Mouse (Mus musculus): ENCODE measurements around the gene Mxra8. TPM values are rescaled to one million over a fixed set of nuclear protein-coding genes. Genes with fewer than 3 reads are reported as not detected.

Gene Mxra8
- polyA plus RNA-seq, 1 experiment from 2014 or later, result 29.3 TPM

DNA sequence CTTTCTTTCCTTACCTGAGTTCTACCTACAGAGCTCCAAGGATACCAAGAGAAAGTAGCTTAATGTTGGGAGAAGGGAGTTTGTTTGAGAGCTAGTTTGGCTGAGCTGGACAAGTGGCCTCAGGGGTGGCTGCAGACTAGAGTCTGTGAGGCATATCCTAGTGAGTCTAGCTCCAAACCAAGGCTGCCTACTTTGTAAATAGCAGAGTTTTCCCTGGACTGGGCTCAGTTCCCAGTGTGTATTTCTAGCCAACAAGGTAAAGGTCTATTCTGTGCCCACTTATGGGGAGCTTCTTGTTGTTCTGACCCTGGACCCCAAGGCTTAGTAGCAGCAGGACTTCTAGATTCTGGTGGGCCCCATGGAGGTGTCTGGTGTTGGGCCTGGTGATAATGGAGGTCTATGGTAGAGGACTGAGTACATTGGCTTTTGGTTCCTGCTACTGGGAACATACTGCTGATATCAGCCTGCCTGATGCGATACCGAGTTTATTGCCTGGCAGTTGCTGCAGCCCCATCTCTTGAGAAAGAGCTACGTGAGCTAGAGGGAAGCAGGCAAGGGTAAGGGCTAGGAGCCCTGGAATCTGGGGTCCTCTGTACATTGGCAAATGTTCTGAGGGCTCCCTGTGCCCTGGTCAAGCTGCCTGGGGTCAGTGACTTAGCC, 10.4 kb downstream of the Mxra8 start:
- WGBS, result 92% methylated on average over 3 of the region's 3 CpGs

DNA sequence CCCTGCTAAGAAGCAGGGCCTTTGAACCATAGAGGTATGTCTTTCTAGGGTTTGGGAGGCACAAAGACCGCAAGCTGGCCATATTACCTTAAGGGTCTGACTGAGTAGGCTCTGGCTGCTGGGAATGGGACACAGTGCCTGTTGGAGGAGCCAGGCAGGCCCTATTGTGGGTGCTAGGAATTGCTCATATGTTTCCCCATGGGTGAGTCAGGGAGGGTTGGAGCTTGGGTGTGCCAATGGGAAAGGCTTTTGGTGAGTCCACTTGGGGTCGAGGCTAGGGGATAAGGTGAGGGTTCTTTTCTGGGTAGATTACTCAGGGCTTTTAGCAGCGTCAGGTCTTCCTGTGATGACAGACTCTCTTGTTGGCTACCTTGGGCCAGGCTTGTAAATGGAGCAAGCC, 11.9 kb downstream of the Mxra8 start:
- Histone ChIP-seq H3K9ac (no peak overlapping the region), H3K4me3 (no peak overlapping the region), H3K27ac (replicated peaks) (no peak overlapping the region), H3K36me3 (peaks cover 34% of the 10 kb centered on the region), H3K9me3 (no peaks in the 10 kb centered on the region), H3K27me3 (no peaks in the 10 kb centered on the region), H3K4me1 (replicated peaks) (peaks cover 51% of the 10 kb centered on the region), H3K4me2 (no peak overlapping the region)
- WGBS, result 90% methylated on average over 3 of the region's 3 CpGs
- ATAC-seq (ENCODE audit: low read depth), result no peak

More for the DNA sequence above, 10.4 kb downstream of the Mxra8 start:
- Histone ChIP-seq H3K36me3 (peaks cover 20% of the 10 kb centered on the region), H3K27me3 (no peaks in the 10 kb centered on the region), H3K9ac (no peak overlapping the region), H3K4me1 (replicated peaks) (peaks cover 52% of the 10 kb centered on the region), H3K4me2 (peak overlapping the region; percentile 88; the same call in 1 of the 2 replicates), H3K4me3 (no peak overlapping the region), H3K27ac (replicated peaks) (no peak overlapping the region), H3K9me3 (no peaks in the 10 kb centered on the region)
- ATAC-seq (ENCODE audit: low read depth), result no peak

DNA sequence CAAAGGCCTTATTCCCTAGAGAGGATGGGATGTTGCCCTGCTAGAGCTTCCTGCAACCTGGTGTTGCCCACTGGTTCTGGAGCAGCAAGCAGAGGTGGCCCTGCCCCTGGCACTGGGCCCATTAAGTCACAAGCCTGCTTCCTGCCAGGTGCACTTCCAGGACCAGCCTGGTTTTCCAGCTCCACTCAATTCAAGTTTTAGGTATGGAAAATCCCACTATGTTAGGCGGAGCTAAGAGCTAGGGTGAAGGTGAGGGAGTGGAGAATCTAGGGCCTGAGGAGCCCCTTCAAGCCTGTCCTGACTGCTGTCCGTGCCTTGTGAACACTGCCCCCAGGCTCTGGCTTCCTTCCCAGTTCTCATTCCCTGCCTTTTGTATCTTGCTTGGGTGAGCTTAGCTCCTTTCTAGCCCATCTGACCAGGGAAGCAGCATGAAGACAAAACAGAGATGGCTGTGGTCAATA, 12.5 kb downstream of the Mxra8 start:
- Histone ChIP-seq H3K27me3 (no peaks in the 10 kb centered on the region), H3K9ac (no peak overlapping the region)

DNA sequence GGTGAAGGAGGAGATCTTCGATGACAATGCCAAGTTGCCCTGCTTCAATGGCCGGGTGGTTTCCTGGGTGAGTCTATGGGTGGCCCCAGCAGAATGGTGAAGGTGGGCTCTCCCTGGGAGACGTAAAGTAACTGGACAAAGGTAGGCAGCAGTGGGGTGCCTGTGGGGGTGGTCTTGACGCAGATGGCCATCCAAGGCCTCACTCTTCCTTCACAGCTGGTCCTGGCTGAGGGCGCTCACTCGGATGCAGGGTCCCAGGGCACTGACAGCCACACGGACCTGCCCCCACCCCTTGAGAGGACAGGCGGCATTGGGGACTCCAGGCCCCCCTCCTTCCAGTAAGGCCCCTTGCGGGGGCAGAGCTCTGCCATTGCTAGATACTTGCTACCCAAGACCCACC, 13.9 kb downstream of the Mxra8 start:
- no peak overlapping the region for H3K27ac ChIP-seq (replicated peaks)
- H3K9ac ChIP-seq, result no peak overlapping the region
- peaks cover 55% of the 10 kb centered on the region for H3K36me3 ChIP-seq
- no peak overlapping the region for H3K4me3 ChIP-seq
- peaks cover 38% of the 10 kb centered on the region for H3K4me1 ChIP-seq (replicated peaks)
- H3K27me3 ChIP-seq, result no peaks in the 10 kb centered on the region
- no peaks in the 10 kb centered on the region for H3K9me3 ChIP-seq
- WGBS, result 90% methylated on average over 9 of the region's 9 CpGs
- no peak overlapping the region for H3K4me2 ChIP-seq
- ATAC-seq (ENCODE audit: low read depth), result no peak

More for the DNA sequence above, 12.5 kb downstream of the Mxra8 start:
- H3K36me3 ChIP-seq, result peaks cover 41% of the 10 kb centered on the region
- ATAC-seq (ENCODE audit: low read depth), result no peak
- H3K9me3 ChIP-seq, result no peaks in the 10 kb centered on the region
- H3K4me2 ChIP-seq, result no peak overlapping the region
- H3K4me1 ChIP-seq (replicated peaks), result peaks cover 46% of the 10 kb centered on the region
- H3K27ac ChIP-seq (replicated peaks), result no peak overlapping the region
- 85% methylated on average over 2 of the region's 2 CpGs for WGBS
- no peak overlapping the region for H3K4me3 ChIP-seq

DNA sequence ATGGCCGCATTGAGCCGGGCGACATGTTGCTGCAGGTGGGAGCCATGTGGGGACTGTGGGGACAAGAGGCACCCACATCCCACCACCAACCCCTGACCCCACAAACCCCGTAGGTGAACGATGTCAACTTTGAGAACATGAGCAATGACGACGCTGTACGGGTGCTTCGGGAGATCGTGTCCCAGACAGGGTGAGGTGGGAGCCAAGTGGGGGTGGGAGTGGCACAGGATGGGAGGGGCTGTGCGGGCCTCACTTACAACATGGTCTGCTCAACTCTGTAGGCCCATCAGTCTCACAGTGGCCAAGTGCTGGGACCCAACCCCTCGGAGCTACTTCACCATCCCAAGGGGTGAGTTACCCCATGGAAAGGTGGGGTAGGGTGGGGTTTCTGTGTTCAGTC, 15.5 kb downstream of the Mxra8 start:
- ATAC-seq (ENCODE audit: low read depth), result no peak
- Histone ChIP-seq H3K27me3 (no peaks in the 10 kb centered on the region), H3K27ac (replicated peaks) (no peak overlapping the region), H3K9me3 (no peaks in the 10 kb centered on the region), H3K4me1 (replicated peaks) (peaks cover 23% of the 10 kb centered on the region), H3K4me3 (no peak overlapping the region), H3K36me3 (peaks cover 71% of the 10 kb centered on the region), H3K4me2 (no peak overlapping the region), H3K9ac (no peak overlapping the region)
- 98% methylated on average over 12 of the region's 12 CpGs for WGBS

DNA sequence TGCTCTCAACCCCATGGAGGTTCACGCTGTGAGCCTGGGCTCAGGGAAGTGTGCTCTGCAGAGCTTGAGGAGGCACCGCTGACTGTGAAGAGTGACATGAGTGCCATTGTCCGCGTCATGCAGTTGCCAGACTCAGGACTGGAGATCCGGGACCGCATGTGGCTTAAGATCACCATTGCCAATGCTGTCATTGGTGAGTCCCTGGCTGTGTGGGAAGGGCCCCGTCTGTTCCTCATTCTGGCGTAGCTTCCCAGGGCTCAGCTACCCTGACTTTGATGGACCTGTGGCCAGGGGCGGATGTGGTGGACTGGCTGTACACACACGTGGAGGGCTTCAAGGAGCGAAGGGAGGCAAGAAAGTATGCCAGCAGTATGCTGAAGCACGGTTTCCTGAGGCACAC, 16.6 kb downstream of the Mxra8 start:
- ATAC-seq (ENCODE audit: low read depth), result no peak
- H3K27me3 ChIP-seq, result no peaks in the 10 kb centered on the region
- peaks cover 82% of the 10 kb centered on the region for H3K36me3 ChIP-seq
- H3K9ac ChIP-seq, result no peak overlapping the region
- no peak overlapping the region for H3K4me2 ChIP-seq
- peaks cover 12% of the 10 kb centered on the region for H3K4me1 ChIP-seq (replicated peaks)
- no peak overlapping the region for H3K27ac ChIP-seq (replicated peaks)
- H3K9me3 ChIP-seq, result no peaks in the 10 kb centered on the region
- no peak overlapping the region for H3K4me3 ChIP-seq
- 93% methylated on average over 12 of the region's 12 CpGs for WGBS

DNA sequence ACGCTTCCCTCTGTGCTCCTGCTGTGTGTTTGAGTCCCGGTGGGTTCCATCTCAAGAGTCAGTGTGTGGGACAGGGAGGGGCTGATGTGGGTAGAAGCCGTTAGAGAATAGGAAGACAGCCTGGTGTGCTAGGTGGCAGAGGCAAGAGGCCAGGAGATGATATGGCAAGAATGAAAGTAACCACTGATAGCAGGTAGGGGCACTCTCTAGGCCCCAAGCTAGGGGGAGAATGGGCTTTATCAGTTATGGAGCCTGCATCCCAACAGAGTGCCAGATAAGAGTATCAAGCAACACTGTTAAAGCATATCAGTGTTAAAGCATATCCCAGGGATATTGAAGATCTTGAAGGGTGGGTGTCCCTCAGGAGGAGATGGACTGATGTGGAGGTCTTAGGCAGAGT, 17.4 kb downstream of the Mxra8 start:
- WGBS, result 91% methylated on average over 3 of the region's 3 CpGs

DNA sequence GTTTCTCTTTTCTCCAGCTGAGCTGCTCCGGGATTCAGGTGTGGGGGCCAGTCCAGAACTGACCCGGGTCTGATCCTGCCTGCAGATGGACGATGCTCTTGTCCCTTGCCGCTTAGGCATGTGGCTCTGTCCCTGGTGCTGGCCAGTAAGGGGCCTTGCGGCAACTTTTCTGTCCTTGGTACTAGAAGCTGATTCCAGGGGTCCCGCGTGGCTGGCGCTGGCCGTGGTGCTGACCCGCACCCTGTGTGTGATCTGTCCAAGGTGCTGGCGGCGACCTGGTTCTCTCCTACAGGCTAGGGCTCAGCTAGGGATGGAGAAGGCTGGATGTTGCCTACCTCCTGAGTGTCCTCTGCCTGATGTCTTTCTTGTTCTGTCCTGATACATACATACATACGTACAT, 19.8 kb downstream of the Mxra8 start:
- 28% methylated on average over 13 of the region's 13 CpGs for WGBS
- Histone ChIP-seq H3K36me3 (peaks cover 85% of the 10 kb centered on the region), H3K27ac (replicated peaks) (no peak overlapping the region), H3K4me1 (replicated peaks) (no peaks in the 10 kb centered on the region), H3K27me3 (no peaks in the 10 kb centered on the region), H3K9me3 (no peaks in the 10 kb centered on the region), H3K4me3 (no peak overlapping the region), H3K4me2 (no peak overlapping the region), H3K9ac (no peak overlapping the region)
- ATAC-seq (ENCODE audit: low read depth), result no peak

More for the DNA sequence above, 17.4 kb downstream of the Mxra8 start:
- H3K4me2 ChIP-seq, result no peak overlapping the region
- H3K27ac ChIP-seq (replicated peaks), result no peak overlapping the region
- peaks cover 90% of the 10 kb centered on the region for H3K36me3 ChIP-seq
- peaks cover 4% of the 10 kb centered on the region; the same call in 1 of the 2 replicates for H3K4me1 ChIP-seq (replicated peaks)
- no peak overlapping the region for H3K9ac ChIP-seq
- ATAC-seq (ENCODE audit: low read depth), result no peak
- no peaks in the 10 kb centered on the region for H3K9me3 ChIP-seq
- no peaks in the 10 kb centered on the region for H3K27me3 ChIP-seq
- no peak overlapping the region for H3K4me3 ChIP-seq

DNA sequence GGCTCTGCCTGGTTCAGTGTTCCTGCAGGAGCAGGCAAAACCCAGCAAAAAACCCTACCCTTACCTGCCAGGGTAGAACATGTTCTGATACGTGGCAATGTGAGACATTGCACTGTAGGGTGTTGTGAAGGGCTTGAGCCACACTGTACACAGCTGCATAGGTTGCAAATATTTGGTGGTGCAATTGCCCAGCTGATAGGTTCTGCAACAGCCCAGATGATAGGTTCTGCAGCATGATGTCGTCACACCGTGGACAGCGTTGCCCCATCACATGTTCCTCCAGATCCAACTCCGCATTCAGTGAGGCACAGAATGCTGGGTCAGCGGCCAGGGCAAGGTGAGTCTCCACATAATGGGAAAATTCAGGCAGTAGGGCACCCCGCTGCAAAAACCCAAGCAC, 22.3 kb downstream of the Mxra8 start:
- Histone ChIP-seq H3K9ac (no peak overlapping the region), H3K36me3 (peaks cover 83% of the 10 kb centered on the region), H3K4me2 (no peak overlapping the region), H3K4me3 (no peak overlapping the region), H3K27me3 (no peaks in the 10 kb centered on the region), H3K27ac (replicated peaks) (no peak overlapping the region), H3K9me3 (no peaks in the 10 kb centered on the region), H3K4me1 (replicated peaks) (no peaks in the 10 kb centered on the region)
- WGBS, result 88% methylated on average over 7 of the region's 7 CpGs
- no peak for ATAC-seq (ENCODE audit: low read depth)

DNA sequence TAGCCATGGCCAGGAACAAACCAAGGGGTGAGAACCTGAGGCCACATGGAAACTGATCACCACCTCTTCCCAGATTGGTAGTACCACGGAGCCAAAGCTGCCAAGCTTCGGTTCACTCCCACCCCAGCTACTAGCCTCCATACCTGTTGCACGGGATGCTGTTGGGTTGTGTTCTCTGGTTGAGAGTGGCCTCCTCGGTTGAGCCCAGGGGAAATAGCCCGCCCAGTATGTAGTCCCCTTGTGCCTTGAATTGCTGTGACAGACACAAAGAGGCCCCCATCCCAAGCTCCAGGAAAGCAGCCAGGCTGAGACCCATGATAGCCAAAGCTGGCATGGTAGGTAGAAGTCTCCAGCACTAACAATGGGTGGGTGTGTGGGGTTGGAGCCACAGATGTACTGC, 23.5 kb downstream of the Mxra8 start, which contains the start of gene Tas1r3:
Tas1r3 (minus strand) TSS at position 362 of the 400 bp plus-strand sequence.
- ATAC-seq (ENCODE audit: low read depth), result no peak
- H3K27me3 ChIP-seq, result no peaks in the 10 kb centered on the region
- no peaks in the 10 kb centered on the region for H3K9me3 ChIP-seq
- H3K4me2 ChIP-seq, result no peak within 1 kb of the TSS
- no peak within 1 kb of the TSS for H3K27ac ChIP-seq (replicated peaks)
- H3K9ac ChIP-seq, result no peak within 1 kb of the TSS
- no peak within 1 kb of the TSS for H3K4me3 ChIP-seq
- H3K36me3 ChIP-seq, result peaks cover 75% of the 10 kb centered on the region
- H3K4me1 ChIP-seq (replicated peaks), result peaks cover 4% of the 10 kb centered on the region; the same call in 1 of the 2 replicates
- 83% methylated on average over 5 of the region's 5 CpGs for WGBS

DNA sequence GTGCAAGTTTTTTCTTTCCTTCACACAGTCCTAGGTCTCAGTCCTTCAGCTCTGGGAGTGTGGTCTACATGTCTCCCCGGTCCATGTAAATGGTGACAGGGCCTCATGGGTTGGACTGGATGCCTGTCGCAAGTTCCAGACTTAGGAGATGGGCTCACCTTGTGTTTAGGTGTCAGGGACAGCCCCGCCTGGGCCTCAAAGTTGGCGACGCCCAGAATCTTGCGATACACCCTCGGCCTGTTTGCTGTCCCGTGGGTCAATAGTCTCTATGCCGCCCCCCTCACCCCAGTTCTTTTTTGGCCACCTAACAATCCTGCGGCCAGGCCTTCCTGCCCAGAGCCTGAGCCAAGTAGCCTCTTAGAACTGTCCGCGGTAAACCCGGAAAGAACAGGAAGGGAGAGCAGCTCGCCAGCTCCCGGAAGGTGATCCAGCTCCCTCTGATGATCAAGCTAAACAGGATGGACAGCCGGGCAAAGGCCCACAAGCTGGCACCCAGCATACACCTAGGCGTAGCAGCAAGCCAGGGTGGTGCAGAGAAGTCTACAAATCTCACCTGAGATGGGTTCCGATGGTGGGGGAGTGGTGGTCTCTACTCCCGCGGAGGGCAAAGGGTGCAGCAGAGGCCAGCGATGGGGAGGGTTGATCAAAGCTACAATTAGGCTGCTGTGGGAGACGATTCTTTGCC, 29.3 kb downstream of the Mxra8 start:
- H3K9ac ChIP-seq, result peak overlapping the region; percentile 91
- H3K4me1 ChIP-seq (replicated peaks), result peaks cover 33% of the 10 kb centered on the region
- H3K9me3 ChIP-seq, result no peaks in the 10 kb centered on the region
- H3K36me3 ChIP-seq, result peaks cover 43% of the 10 kb centered on the region
- H3K4me3 ChIP-seq, result peak overlapping the region; percentile 77
- H3K27ac ChIP-seq (replicated peaks), result peak overlapping the region; percentile 38; the same call in 1 of the 2 replicates
- ATAC-seq (ENCODE audit: low read depth), result peak; percentile 57
- no peaks in the 10 kb centered on the region for H3K27me3 ChIP-seq
- WGBS, result 10% methylated on average over 22 of the region's 22 CpGs
- peak overlapping the region; percentile 99 for H3K4me2 ChIP-seq

DNA sequence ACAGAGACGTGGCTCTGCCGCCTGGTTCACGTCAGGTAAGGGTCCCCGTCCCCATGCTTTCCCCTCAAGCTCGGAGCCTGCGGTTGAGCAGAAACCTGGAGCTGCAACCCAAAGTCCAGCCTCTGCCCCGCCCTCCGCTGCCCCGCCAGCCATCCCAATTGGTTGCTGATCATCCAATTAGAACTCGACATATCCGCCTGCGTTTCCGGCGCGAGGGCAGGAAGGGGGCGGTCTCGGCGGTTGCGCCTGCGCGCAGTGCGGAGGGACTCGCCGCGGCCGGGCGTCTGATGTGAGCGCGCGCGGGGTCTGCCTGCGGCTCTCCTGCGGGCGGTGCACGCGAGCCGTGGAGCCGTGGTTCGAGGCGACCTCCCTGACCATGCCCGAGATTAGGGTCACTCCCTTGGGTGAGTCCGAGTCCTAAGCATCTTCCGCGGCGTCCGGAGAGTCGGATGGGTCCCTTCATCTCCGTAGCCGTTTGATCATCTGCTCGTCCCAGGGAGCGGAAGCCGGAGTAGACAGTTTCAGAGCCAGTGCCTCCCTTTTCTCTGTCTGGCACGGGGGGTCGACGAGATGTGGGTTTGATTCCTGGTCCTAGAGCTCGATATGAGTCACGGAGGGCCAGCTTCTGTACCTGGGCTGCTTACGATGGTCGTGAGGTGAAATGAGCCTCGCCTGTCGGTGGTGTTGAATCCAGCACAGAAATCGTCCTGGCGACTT, 30.0 kb downstream of the Mxra8 start, which contains the start of the genes Cptp and Ints11:
Cptp (minus strand) TSS at position 124 of the 717 bp plus-strand sequence.
Ints11 (plus strand) TSS at position 230 of the 717 bp plus-strand sequence.
- peaks cover 50% of the 10 kb centered on the region for H3K36me3 ChIP-seq

More for the DNA sequence above, 30.0 kb downstream of the Mxra8 start, which contains the start of the genes Cptp and Ints11:
- Histone ChIP-seq H3K9me3 (no peaks in the 10 kb centered on the region), H3K4me1 (replicated peaks) (peaks cover 33% of the 10 kb centered on the region), H3K4me3 (peak within 1 kb of the TSS; percentile 77), H3K4me2 (peak within 1 kb of the TSS; percentile 99), H3K9ac (peak within 1 kb of the TSS; percentile 93), H3K27me3 (no peaks in the 10 kb centered on the region), H3K27ac (replicated peaks) (peak within 1 kb of the TSS; percentile 69)
- peak; percentile 96 for ATAC-seq (ENCODE audit: low read depth)
- under 1% methylated on average over 63 of the region's 63 CpGs for WGBS

All from neural tube, embryonic 13.5 days (tissue).